Mouse (Mus musculus): ENCODE data around the gene Gm6525. TPM values are rescaled to one million over a fixed set of nuclear protein-coding genes. Genes with fewer than 3 reads are reported as not detected.

The Gm6525 gene
- polyA plus RNA-seq, 1 experiment from 2014 or later: 3.7 TPM

- Histone ChIP-seq H3K4me2 (no peak overlapping the region), H3K4me3 (no peak overlapping the region), H3K27ac (no peak overlapping the region), H3K4me1 (peaks cover 22% of the 10 kb centered on the region), H3K9me3 (replicated peaks) (no peaks in the 10 kb centered on the region), H3K36me3 (ENCODE audit: poor library complexity, severe bottlenecking) (peaks cover 63% of the 10 kb centered on the region), H3K9ac (no peak overlapping the region), H3K27me3 (no peaks in the 10 kb centered on the region)
- WGBS: 46% methylated on average over 7 of the region's 7 CpGs
- peak; percentile 86 for ATAC-seq
These were observed 1.7 kb downstream of the Gm6525 start for GRCm38 (mm10) chr3:84175337-84176315.

GRCm38 (mm10) chr3:84177834-84178233 lies 3.9 kb downstream of the Gm6525 start:
- no peaks in the 10 kb centered on the region for H3K9me3 ChIP-seq (replicated peaks)
- H3K27me3 ChIP-seq: no peaks in the 10 kb centered on the region
- peaks cover 42% of the 10 kb centered on the region for H3K36me3 ChIP-seq (ENCODE audit: poor library complexity, severe bottlenecking)
- H3K4me1 ChIP-seq: peaks cover 22% of the 10 kb centered on the region
- no peak overlapping the region for H3K4me2 ChIP-seq
- ATAC-seq: no peak
- H3K9ac ChIP-seq: no peak overlapping the region
- H3K27ac ChIP-seq: no peak overlapping the region
- WGBS: 87% methylated on average over 2 of the region's 2 CpGs
- H3K4me3 ChIP-seq: no peak overlapping the region

GRCm38 (mm10) chr3:84180304-84180703 lies 6.4 kb downstream of the Gm6525 start:
- Histone ChIP-seq H3K9me3 (replicated peaks) (no peaks in the 10 kb centered on the region; the same call in 1 of the 2 replicates), H3K4me1 (peaks cover 22% of the 10 kb centered on the region), H3K27ac (no peak overlapping the region), H3K4me3 (no peak overlapping the region), H3K9ac (no peak overlapping the region), H3K36me3 (ENCODE audit: poor library complexity, severe bottlenecking) (peaks cover 45% of the 10 kb centered on the region), H3K27me3 (no peaks in the 10 kb centered on the region), H3K4me2 (no peak overlapping the region)
- WGBS: 74% methylated on average over 2 of the region's 2 CpGs
- ATAC-seq: no peak

GRCm38 (mm10) chr3:84181102-84181501 lies 7.2 kb downstream of the Gm6525 start:
- Histone ChIP-seq H3K4me2 (no peak overlapping the region), H3K9me3 (replicated peaks) (no peaks in the 10 kb centered on the region; the same call in 1 of the 2 replicates), H3K4me3 (no peak overlapping the region), H3K27me3 (no peaks in the 10 kb centered on the region), H3K9ac (no peak overlapping the region), H3K4me1 (peaks cover 22% of the 10 kb centered on the region), H3K36me3 (ENCODE audit: poor library complexity, severe bottlenecking) (peaks cover 49% of the 10 kb centered on the region), H3K27ac (peak overlapping the region; percentile 25; the same call in 1 of the 2 replicates)
- 20% methylated on average over 8 of the region's 8 CpGs for WGBS
- no peak for ATAC-seq

GRCm38 (mm10) chr3:84181717-84182116 lies 7.8 kb downstream of the Gm6525 start:
- no peaks in the 10 kb centered on the region for H3K27me3 ChIP-seq
- H3K9ac ChIP-seq: no peak overlapping the region
- no peak overlapping the region for H3K27ac ChIP-seq
- peak; percentile 22; the same call in 1 of the 2 replicates for ATAC-seq
- no peaks in the 10 kb centered on the region; the same call in 1 of the 2 replicates for H3K9me3 ChIP-seq (replicated peaks)
- peaks cover 47% of the 10 kb centered on the region for H3K36me3 ChIP-seq (ENCODE audit: poor library complexity, severe bottlenecking)
- H3K4me2 ChIP-seq: no peak overlapping the region
- 12% methylated on average over 4 of the region's 4 CpGs for WGBS
- H3K4me3 ChIP-seq: no peak overlapping the region
- peaks cover 17% of the 10 kb centered on the region for H3K4me1 ChIP-seq

GRCm38 (mm10) chr3:84189629-84190173 lies 15.8 kb downstream of the Gm6525 start:
- Histone ChIP-seq H3K27me3 (no peaks in the 10 kb centered on the region; the same call in 1 of the 2 replicates), H3K36me3 (ENCODE audit: poor library complexity, severe bottlenecking) (peaks cover 73% of the 10 kb centered on the region), H3K4me1 (peaks cover 19% of the 10 kb centered on the region), H3K4me3 (no peak overlapping the region), H3K4me2 (no peak overlapping the region), H3K9me3 (replicated peaks) (no peaks in the 10 kb centered on the region; the same call in 1 of the 2 replicates), H3K9ac (no peak overlapping the region), H3K27ac (no peak overlapping the region)
- WGBS: 71% methylated on average over 10 of the region's 10 CpGs
- ATAC-seq: no peak

- WGBS: 32% methylated on average over 41 of the region's 41 CpGs
- Histone ChIP-seq H3K4me2 (no peak overlapping the region), H3K36me3 (ENCODE audit: poor library complexity, severe bottlenecking) (peaks cover 67% of the 10 kb centered on the region), H3K9ac (no peak overlapping the region), H3K27me3 (no peaks in the 10 kb centered on the region; the same call in 1 of the 2 replicates), H3K4me1 (peaks cover 19% of the 10 kb centered on the region), H3K9me3 (replicated peaks) (no peaks in the 10 kb centered on the region), H3K27ac (no peak overlapping the region), H3K4me3 (no peak overlapping the region)
- ATAC-seq: peak; percentile 55
These were observed 16.7 kb downstream of the Gm6525 start for GRCm38 (mm10) chr3:84190513-84191061.

GRCm38 (mm10) chr3:84191141-84191881 lies 17.4 kb downstream of the Gm6525 start:
- Histone ChIP-seq H3K27ac (no peak overlapping the region), H3K36me3 (ENCODE audit: poor library complexity, severe bottlenecking) (peaks cover 72% of the 10 kb centered on the region), H3K4me3 (no peak overlapping the region), H3K27me3 (no peaks in the 10 kb centered on the region; the same call in 1 of the 2 replicates), H3K4me1 (peaks cover 19% of the 10 kb centered on the region), H3K4me2 (no peak overlapping the region), H3K9ac (no peak overlapping the region), H3K9me3 (replicated peaks) (no peaks in the 10 kb centered on the region)
- ATAC-seq: 0 out of 2 replicates have a peak, but pooled peaks have one; percentile 4
- 56% methylated on average over 21 of the region's 21 CpGs for WGBS

- peaks cover 69% of the 10 kb centered on the region for H3K36me3 ChIP-seq (ENCODE audit: poor library complexity, severe bottlenecking)
- peaks cover 19% of the 10 kb centered on the region for H3K4me1 ChIP-seq
- ATAC-seq: no peak
- no peak overlapping the region for H3K27ac ChIP-seq
- no peaks in the 10 kb centered on the region for H3K9me3 ChIP-seq (replicated peaks)
- no peak overlapping the region for H3K4me2 ChIP-seq
- H3K4me3 ChIP-seq: no peak overlapping the region
- 66% methylated on average over 4 of the region's 4 CpGs for WGBS
- no peaks in the 10 kb centered on the region; the same call in 1 of the 2 replicates for H3K27me3 ChIP-seq
- no peak overlapping the region for H3K9ac ChIP-seq
These were observed 20.0 kb downstream of the Gm6525 start for GRCm38 (mm10) chr3:84193881-84194280.

- no peaks in the 10 kb centered on the region for H3K9me3 ChIP-seq (replicated peaks)
- peaks cover 23% of the 10 kb centered on the region for H3K4me1 ChIP-seq
- H3K27me3 ChIP-seq: no peaks in the 10 kb centered on the region
- H3K4me2 ChIP-seq: no peak overlapping the region
- no peak for ATAC-seq
- H3K9ac ChIP-seq: no peak overlapping the region
- H3K27ac ChIP-seq: no peak overlapping the region
- WGBS: 92% methylated on average over 3 of the region's 3 CpGs
- peaks cover 35% of the 10 kb centered on the region for H3K36me3 ChIP-seq (ENCODE audit: poor library complexity, severe bottlenecking)
- no peak overlapping the region for H3K4me3 ChIP-seq
These were observed 24.3 kb downstream of the Gm6525 start for GRCm38 (mm10) chr3:84198229-84198628.

- Histone ChIP-seq H3K4me2 (no peak overlapping the region), H3K9ac (no peak overlapping the region), H3K4me3 (no peak overlapping the region), H3K27ac (peak overlapping the region; percentile 25; the same call in 1 of the 2 replicates), H3K27me3 (no peaks in the 10 kb centered on the region), H3K9me3 (replicated peaks) (no peaks in the 10 kb centered on the region), H3K36me3 (ENCODE audit: poor library complexity, severe bottlenecking) (peaks cover 25% of the 10 kb centered on the region), H3K4me1 (peaks cover 23% of the 10 kb centered on the region)
- ATAC-seq: no peak
- WGBS: 95% methylated on average over 9 of the region's 9 CpGs
These were observed 25.6 kb downstream of the Gm6525 start for GRCm38 (mm10) chr3:84199516-84199915.
